In the genomic region with DNA sequence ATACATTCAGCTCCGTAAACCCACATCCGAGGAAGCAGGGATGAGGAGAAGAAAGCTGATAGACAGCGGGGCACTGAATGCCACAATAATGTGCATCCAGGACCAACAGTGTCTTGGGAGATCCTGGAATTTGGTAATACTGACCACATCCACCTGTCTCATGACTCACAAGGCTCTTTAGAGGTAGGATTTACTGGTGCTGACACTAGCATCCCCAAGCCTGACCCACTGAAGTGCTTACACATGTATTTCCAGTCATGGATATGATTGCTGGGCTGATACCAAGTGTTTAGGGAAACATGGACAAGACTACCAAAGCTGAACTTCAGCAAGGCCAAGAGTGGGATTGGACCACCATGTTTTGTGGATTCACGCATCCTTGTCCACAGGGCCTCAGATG, we compare ENCODE assay signal across 15 mouse cellular contexts.
"Had no signal": no experiment of that assay in that cellular context is flagged by ENCODE, and none has a peak within 500 bp of the region (broad histone marks: within the 10 kb centered on the region; RNA-seq: fewer than 3 reads in every experiment).

No protein-coding gene starts in this region.

- H3K36me3 ChIP-seq: midbrain, embryonic 13.5 days; neural tube, embryonic 13.5 days had no signal

- H3K27ac ChIP-seq: left cerebral cortex, adult 2 months; liver, embryonic 14.5 days; macrophage; midbrain, embryonic 13.5 days; neural tube, embryonic 13.5 days had no signal

- H3K27me3 ChIP-seq: midbrain, embryonic 13.5 days; neural tube, embryonic 13.5 days had no signal

- DNase-seq: kidney, adult 18-20 months; kidney, adult 9 months; kidney, postnatal 14 days; kidney, postnatal 4 days; layer of hippocampus, postnatal 36 days; liver, postnatal 0 days; lung, embryonic 14.5 days; thymus, adult 18-20 months; thymus, postnatal 36 days had no signal

- H3K4me3 ChIP-seq: left cerebral cortex, adult 2 months; midbrain, embryonic 13.5 days; myocyte; neural tube, embryonic 13.5 days had no signal

- H3K4me1 ChIP-seq: midbrain, embryonic 13.5 days; neural tube, embryonic 13.5 days had no signal
